In the genomic region with DNA sequence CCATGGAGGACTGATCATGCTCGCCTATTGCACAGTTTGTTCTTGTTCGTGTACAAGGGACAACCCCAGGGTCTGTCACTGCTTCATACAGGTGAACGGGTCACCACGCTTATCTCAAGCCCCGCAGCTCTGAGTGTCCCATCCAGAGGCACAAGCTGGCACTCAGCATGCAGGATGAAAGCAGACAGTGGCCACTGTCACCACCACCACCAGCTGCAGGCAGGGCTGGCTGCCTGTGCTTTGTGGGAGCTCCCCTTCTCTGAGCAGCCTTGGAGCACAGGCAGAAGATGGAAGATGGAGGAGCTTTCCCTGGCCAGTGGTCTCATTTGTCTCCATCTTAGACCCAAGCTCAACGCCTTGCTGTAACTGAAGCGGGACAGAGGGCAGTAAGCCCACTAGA, we compare ENCODE assay signal across 25 mouse cellular contexts. TPM values are rescaled to one million over a fixed set of nuclear protein-coding genes. Genes with fewer than 3 reads are reported as not detected.
A peak's percentile ranks its signal among the peaks of the same experiment; 100 is the strongest.
DNase-seq lines count a peak whose midpoint lies in the region; ATAC-seq lines count a peak whose summit lies in the region.
"Had no signal": no experiment of that assay in that cellular context is flagged by ENCODE, and none has a peak within 500 bp of the region (broad histone marks: within the 10 kb centered on the region; RNA-seq: fewer than 3 reads in every experiment).

No protein-coding gene starts in this region.

- H3K36me3 ChIP-seq in forebrain, embryonic 12.5 days (replicated peaks), result peaks cover 47% of the 10 kb centered on the region
- peaks cover 51% of the 10 kb centered on the region for H3K36me3 ChIP-seq in forebrain, embryonic 13.5 days (ENCODE audit: poor library complexity, severe bottlenecking)
- H3K36me3 ChIP-seq in liver, embryonic 13.5 days, result peaks cover 62% of the 10 kb centered on the region
- H3K36me3 ChIP-seq: midbrain, embryonic 15.5 days had no signal

- DNase-seq in liver, embryonic 13.5 days, result no peak
- no peak for DNase-seq in right cerebral cortex, postnatal 25 days
- no peak for DNase-seq in yolk sac, embryonic 10.5 days (ENCODE audit: low spot score)
- DNase-seq: adrenal gland, adult 2 months; cerebellum, adult 2 months; cerebellum, postnatal 14 days; forebrain, postnatal 0 days; gastrocnemius, postnatal 25 days; heart, adult 11 months; kidney, adult 9 months; kidney, postnatal 25 days; lung, postnatal 4 days had no signal

- H3K4me3 ChIP-seq in forebrain, embryonic 12.5 days (replicated peaks), result no peak overlapping the region
- no peak overlapping the region for H3K4me3 ChIP-seq in forebrain, embryonic 13.5 days
- H3K4me3 ChIP-seq in liver, embryonic 13.5 days (replicated peaks), result no peak overlapping the region
- H3K4me3 ChIP-seq: forebrain, embryonic 10.5 days; heart, embryonic 12.5 days; midbrain, embryonic 10.5 days; midbrain, embryonic 15.5 days; neural tube, embryonic 12.5 days had no signal

- H3K27me3 ChIP-seq in forebrain, embryonic 12.5 days, result no peaks in the 10 kb centered on the region
- no peaks in the 10 kb centered on the region for H3K27me3 ChIP-seq in forebrain, embryonic 13.5 days
- H3K27me3 ChIP-seq in liver, embryonic 13.5 days, result no peaks in the 10 kb centered on the region
- H3K27me3 ChIP-seq: heart, embryonic 12.5 days; midbrain, embryonic 15.5 days; neural tube, embryonic 12.5 days had no signal

- no peak overlapping the region for H3K9ac ChIP-seq in forebrain, embryonic 12.5 days
- H3K9ac ChIP-seq in forebrain, embryonic 13.5 days, result no peak overlapping the region
- no peak overlapping the region for H3K9ac ChIP-seq in liver, embryonic 13.5 days
- H3K9ac ChIP-seq: forebrain, postnatal 0 days; heart, embryonic 12.5 days; hindbrain, embryonic 14.5 days; midbrain, embryonic 15.5 days; neural tube, embryonic 12.5 days had no signal

- 87% methylated on average over 7 of the region's 7 CpGs for WGBS in forebrain, embryonic 12.5 days
- 88% methylated on average over 7 of the region's 7 CpGs for WGBS in forebrain, embryonic 13.5 days
- 74% methylated on average over 7 of the region's 7 CpGs for WGBS in liver, embryonic 13.5 days (ENCODE audit: insufficient replicate concordance)

- H3K9me3 ChIP-seq in forebrain, embryonic 12.5 days, result no peaks in the 10 kb centered on the region
- no peaks in the 10 kb centered on the region for H3K9me3 ChIP-seq in forebrain, embryonic 13.5 days (replicated peaks)
- H3K9me3 ChIP-seq in liver, embryonic 13.5 days (replicated peaks), result no peaks in the 10 kb centered on the region
- H3K9me3 ChIP-seq: forebrain, embryonic 10.5 days; midbrain, embryonic 10.5 days; midbrain, embryonic 15.5 days; neural tube, embryonic 12.5 days had no signal

- H3K4me2 ChIP-seq in forebrain, embryonic 12.5 days, result no peak overlapping the region
- no peak overlapping the region for H3K4me2 ChIP-seq in forebrain, embryonic 13.5 days
- no peak overlapping the region for H3K4me2 ChIP-seq in liver, embryonic 13.5 days
- H3K4me2 ChIP-seq: heart, embryonic 12.5 days; hindbrain, embryonic 14.5 days; midbrain, embryonic 15.5 days; neural tube, embryonic 12.5 days had no signal

- 0 out of 2 replicates have a peak, but pooled peaks cover 3% of the 10 kb centered on the region for H3K4me1 ChIP-seq in forebrain, embryonic 12.5 days
- H3K4me1 ChIP-seq in forebrain, embryonic 13.5 days, result no peaks in the 10 kb centered on the region
- H3K4me1 ChIP-seq in liver, embryonic 13.5 days (replicated peaks), result no peaks in the 10 kb centered on the region
- H3K4me1 ChIP-seq: heart, embryonic 12.5 days; midbrain, embryonic 15.5 days; neural tube, embryonic 12.5 days had no signal

- peak overlapping the region; percentile 36; the same call in 1 of the 2 replicates for H3K27ac ChIP-seq in forebrain, embryonic 12.5 days
- no peak overlapping the region for H3K27ac ChIP-seq in forebrain, embryonic 13.5 days
- peak overlapping the region; percentile 53 for H3K27ac ChIP-seq in liver, embryonic 13.5 days
- H3K27ac ChIP-seq: forebrain, embryonic 10.5 days; hindbrain, embryonic 14.5 days; midbrain, embryonic 10.5 days; midbrain, embryonic 15.5 days; neural tube, embryonic 12.5 days had no signal

- ATAC-seq in forebrain, embryonic 12.5 days (ENCODE audit: low FRiP score), result no peak
- ATAC-seq in forebrain, embryonic 13.5 days, result no peak
- ATAC-seq in erythroblast, adult 5-6 weeks (replicated peaks; ENCODE audit: low FRiP score, poor library complexity, severe bottlenecking), result peak; percentile 26; the same call in 1 of the 2 replicates
- peak; percentile 24 for ATAC-seq in liver, embryonic 13.5 days (ENCODE audit: low read depth)
- 0 out of 2 replicates have a peak, but pooled peaks have one; percentile 4 for ATAC-seq in megakaryocyte progenitor cell, adult 5-6 weeks (replicated peaks; ENCODE audit: poor library complexity)
- ATAC-seq in megakaryocyte, adult 5-6 weeks (ENCODE audit: poor library complexity, severe bottlenecking), result no peak
- ATAC-seq: activated CD4-positive, CD25-positive, alpha-beta regulatory T cell, adult 4 months; forebrain, postnatal 0 days; intestine, postnatal 0 days; midbrain, embryonic 15.5 days had no signal

RNA-seq across cellular contexts. Expression of gene Mki67, which starts 31.2 kb away (rescaled TPM):
- 63.2 and 67.6 TPM in 2 replicates for polyA plus RNA-seq in forebrain, embryonic 12.5 days (2016; fragmentation: Nextera tagmentation; extraction: Ambion mirVana)
- polyA plus RNA-seq in forebrain, embryonic 13.5 days (2015; fragmentation: Nextera tagmentation; extraction: Ambion mirVana), result 40.4 and 40.9 TPM in 2 replicates
- total RNA-seq in erythroblast, adult 5-6 weeks (2015; ENCODE audit: low replicate concordance), result 808 and 979 TPM in 2 replicates
- 1,323 and 1,353 TPM in 2 replicates for total RNA-seq in erythroblast, adult 5-6 weeks (2017; ENCODE audit: low replicate concordance)
- 82.1 and 98.7 TPM in 2 replicates for polyA plus RNA-seq in liver, embryonic 13.5 days (2015; fragmentation: Nextera tagmentation; extraction: Ambion mirVana)
- total RNA-seq in megakaryocyte progenitor cell, adult 5-6 weeks (2015), result 389 and 403 TPM in 2 replicates
- 247 and 299 TPM in 2 replicates for total RNA-seq in megakaryocyte progenitor cell, adult 5-6 weeks (2017)
- 558 and 564 TPM in 2 replicates for total RNA-seq in megakaryocyte, adult 5-6 weeks (2015)
- 458 and 547 TPM in 2 replicates for total RNA-seq in megakaryocyte, adult 5-6 weeks (2017)

Comparison
In these comparisons a context has a peak if more than half of its experiments do, and no peak if none do; other contexts are left out.
1. ATAC-seq: peak in erythroblast, adult 5-6 weeks (single experiment), liver, embryonic 13.5 days (single experiment) and megakaryocyte progenitor cell, adult 5-6 weeks (single experiment); none in forebrain, embryonic 12.5 days (single experiment), forebrain, embryonic 13.5 days (single experiment) and megakaryocyte, adult 5-6 weeks (single experiment).